Mouse (Mus musculus): ENCODE measurements around the gene Otos. TPM values are rescaled to one million over a fixed set of nuclear protein-coding genes. Genes with fewer than 3 reads are reported as not detected.
A peak's percentile ranks its signal among the peaks of the same experiment; 100 is the strongest.

Otos gene
- 0.07 and 0.13 TPM in 2 replicates for polyA plus RNA-seq (2012; rRNA removed)

GRCm38 (mm10) chr1:92648673-92649072 is at the start of gene Otos:
Gene Otos, minus strand, starts transcription at chr1:92648841.
- TF ChIP-seq POLR2A (IDR thresholded peaks at IDR 0.05; ENCODE audit: borderline replicate concordance, insufficient read depth, low read length) (no peak), CTCF (IDR thresholded peaks at IDR 0.05; ENCODE audit: borderline replicate concordance, insufficient read depth, low read depth, low read length) (peak; percentile 84)
- 18% methylated on average over 8 of the region's 8 CpGs for WGBS
- H3K27ac ChIP-seq (ENCODE audit: insufficient read depth, low read length) = no peak within 1 kb of the TSS
- no peak within 1 kb of the TSS for H3K4me3 ChIP-seq (replicated peaks; ENCODE audit: insufficient read depth, low read depth, low read length)
- H3K4me1 ChIP-seq (ENCODE audit: control insufficient read depth, insufficient read depth, low read length) = peaks cover 15% of the 10 kb centered on the region; the same call in 1 of the 2 replicates
- H3K27me3 ChIP-seq (ENCODE audit: control insufficient read depth, insufficient read depth, low read length) = no peaks in the 10 kb centered on the region
- peak; percentile 73 to 74 for DNase-seq

GRCm38 (mm10) chr1:92696848-92697247 is 48.2 kb upstream of the Otos start:
- peak; percentile 68 to 77 for DNase-seq
- TF ChIP-seq POLR2A (IDR thresholded peaks at IDR 0.05; ENCODE audit: borderline replicate concordance, insufficient read depth, low read length) (no peak), CTCF (IDR thresholded peaks at IDR 0.05; ENCODE audit: borderline replicate concordance, insufficient read depth, low read depth, low read length) (peak; percentile 82)
- Histone ChIP-seq H3K4me1 (ENCODE audit: control insufficient read depth, insufficient read depth, low read length) (peaks cover 18% of the 10 kb centered on the region), H3K27ac (ENCODE audit: insufficient read depth, low read length) (no peak overlapping the region), H3K27me3 (ENCODE audit: control insufficient read depth, insufficient read depth, low read length) (no peaks in the 10 kb centered on the region), H3K4me3 (replicated peaks; ENCODE audit: insufficient read depth, low read depth, low read length) (no peak overlapping the region)
- WGBS = 34% methylated on average over 4 of the region's 4 CpGs

GRCm38 (mm10) chr1:92695751-92696150 is 47.1 kb upstream of the Otos start:
- Histone ChIP-seq H3K4me1 (ENCODE audit: control insufficient read depth, insufficient read depth, low read length) (peaks cover 18% of the 10 kb centered on the region), H3K4me3 (replicated peaks; ENCODE audit: insufficient read depth, low read depth, low read length) (no peak overlapping the region), H3K27me3 (ENCODE audit: control insufficient read depth, insufficient read depth, low read length) (no peaks in the 10 kb centered on the region), H3K27ac (ENCODE audit: insufficient read depth, low read length) (no peak overlapping the region)
- 92% methylated on average over 5 of the region's 5 CpGs for WGBS
- TF ChIP-seq CTCF (IDR thresholded peaks at IDR 0.05; ENCODE audit: borderline replicate concordance, insufficient read depth, low read depth, low read length) = no peak
- no peak for DNase-seq

GRCm38 (mm10) chr1:92691166-92691844 is 42.7 kb upstream of the Otos start:
- TF ChIP-seq CTCF (IDR thresholded peaks at IDR 0.05; ENCODE audit: borderline replicate concordance, insufficient read depth, low read depth, low read length) = no peak
- TF ChIP-seq POLR2A (IDR thresholded peaks at IDR 0.05; ENCODE audit: borderline replicate concordance, insufficient read depth, low read length) = no peak
- Histone ChIP-seq H3K27me3 (ENCODE audit: control insufficient read depth, insufficient read depth, low read length) (no peaks in the 10 kb centered on the region), H3K4me1 (ENCODE audit: control insufficient read depth, insufficient read depth, low read length) (no peaks in the 10 kb centered on the region), H3K4me3 (replicated peaks; ENCODE audit: insufficient read depth, low read depth, low read length) (no peak overlapping the region), H3K27ac (ENCODE audit: insufficient read depth, low read length) (no peak overlapping the region)
- DNase-seq = no peak
- 64% methylated on average over 3 of the region's 3 CpGs for WGBS

- Histone ChIP-seq H3K4me1 (ENCODE audit: control insufficient read depth, insufficient read depth, low read length) (no peaks in the 10 kb centered on the region), H3K4me3 (replicated peaks; ENCODE audit: insufficient read depth, low read depth, low read length) (no peak overlapping the region), H3K27ac (ENCODE audit: insufficient read depth, low read length) (no peak overlapping the region), H3K27me3 (ENCODE audit: control insufficient read depth, insufficient read depth, low read length) (no peaks in the 10 kb centered on the region)
- DNase-seq = no peak
- 75% methylated on average over 8 of the region's 8 CpGs for WGBS
- TF ChIP-seq POLR2A (IDR thresholded peaks at IDR 0.05; ENCODE audit: borderline replicate concordance, insufficient read depth, low read length) (no peak), CTCF (IDR thresholded peaks at IDR 0.05; ENCODE audit: borderline replicate concordance, insufficient read depth, low read depth, low read length) (no peak)
Observed at GRCm38 (mm10) chr1:92686994-92687393, 38.4 kb upstream of the Otos start.

- H3K27ac ChIP-seq (ENCODE audit: insufficient read depth, low read length) = no peak overlapping the region
- no peak for TF ChIP-seq POLR2A (IDR thresholded peaks at IDR 0.05; ENCODE audit: borderline replicate concordance, insufficient read depth, low read length)
- TF ChIP-seq CTCF (IDR thresholded peaks at IDR 0.05; ENCODE audit: borderline replicate concordance, insufficient read depth, low read depth, low read length) = no peak
- no peak overlapping the region for H3K4me3 ChIP-seq (replicated peaks; ENCODE audit: insufficient read depth, low read depth, low read length)
- WGBS = 51% methylated on average over 8 of the region's 8 CpGs
- H3K27me3 ChIP-seq (ENCODE audit: control insufficient read depth, insufficient read depth, low read length) = no peaks in the 10 kb centered on the region
- H3K4me1 ChIP-seq (ENCODE audit: control insufficient read depth, insufficient read depth, low read length) = peaks cover 5% of the 10 kb centered on the region
- DNase-seq = no peak
Observed at GRCm38 (mm10) chr1:92683151-92683550, 34.5 kb upstream of the Otos start.

GRCm38 (mm10) chr1:92680668-92681603 is 32.3 kb upstream of the Otos start:
- H3K27ac ChIP-seq (ENCODE audit: insufficient read depth, low read length) = no peak overlapping the region
- H3K4me3 ChIP-seq (replicated peaks; ENCODE audit: insufficient read depth, low read depth, low read length) = no peak overlapping the region
- peaks cover 5% of the 10 kb centered on the region for H3K4me1 ChIP-seq (ENCODE audit: control insufficient read depth, insufficient read depth, low read length)
- H3K27me3 ChIP-seq (ENCODE audit: control insufficient read depth, insufficient read depth, low read length) = no peaks in the 10 kb centered on the region
- TF ChIP-seq CTCF (IDR thresholded peaks at IDR 0.05; ENCODE audit: borderline replicate concordance, insufficient read depth, low read depth, low read length) (no peak), POLR2A (IDR thresholded peaks at IDR 0.05; ENCODE audit: borderline replicate concordance, insufficient read depth, low read length) (no peak)
- DNase-seq = no peak
- 30% methylated on average over 16 of the region's 16 CpGs for WGBS
